Mouse (Mus musculus): ENCODE results near the gene Lbhd2.

The Lbhd2 gene

GRCm38 (mm10) chr12:111406622-111407021 is at the start of gene Lbhd2:
Gene Lbhd2 (plus strand): TSS chr12:111406809.
- TF ChIP-seq GATA4 (IDR thresholded peaks at IDR 0.05; ENCODE audit: insufficient replicate concordance, low read length) = no peak

GRCm38 (mm10) chr12:111360671-111361070 is 45.9 kb upstream of the Lbhd2 start:
- no peak for TF ChIP-seq GATA4 (IDR thresholded peaks at IDR 0.05; ENCODE audit: insufficient replicate concordance, low read length)

DNA sequence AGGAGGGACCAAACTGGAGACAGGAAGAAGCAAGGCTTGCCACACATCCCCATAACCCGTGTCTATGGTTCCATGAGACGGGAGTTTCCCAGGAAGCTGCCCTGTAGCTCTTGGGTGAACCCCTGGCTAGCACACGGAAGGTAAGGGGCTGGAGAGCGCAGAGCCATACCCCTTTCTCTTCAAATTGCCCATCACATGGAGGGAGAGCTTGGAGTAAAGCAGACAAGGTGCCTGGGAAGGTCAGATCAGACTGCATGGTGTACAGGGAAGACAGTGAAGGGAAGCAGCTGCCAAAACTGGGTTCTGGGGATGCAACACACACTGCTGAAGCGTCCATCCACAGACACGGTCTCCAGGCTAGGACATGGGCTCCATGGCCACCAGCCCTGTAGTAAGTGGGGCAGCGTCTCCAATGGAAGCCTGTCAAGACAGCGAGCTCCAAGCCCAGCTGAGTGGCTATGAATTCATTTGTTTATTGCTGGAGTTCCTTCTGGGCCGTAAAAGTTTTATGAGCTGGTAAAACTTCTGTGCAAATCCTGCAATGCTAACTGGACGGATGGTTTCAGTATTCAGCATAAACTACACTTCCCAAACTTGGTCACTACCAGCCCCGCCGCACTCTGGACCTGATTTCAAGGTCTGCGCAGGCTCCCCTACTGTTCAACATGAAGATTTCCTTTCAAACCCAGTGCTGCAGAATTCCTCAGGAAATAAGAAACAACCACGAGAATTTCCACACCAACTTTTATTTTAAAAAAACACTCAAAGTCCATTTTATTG is 45.1 kb upstream of the Lbhd2 start:
- no peak for TF ChIP-seq GATA4 (IDR thresholded peaks at IDR 0.05; ENCODE audit: insufficient replicate concordance, low read length)

DNA sequence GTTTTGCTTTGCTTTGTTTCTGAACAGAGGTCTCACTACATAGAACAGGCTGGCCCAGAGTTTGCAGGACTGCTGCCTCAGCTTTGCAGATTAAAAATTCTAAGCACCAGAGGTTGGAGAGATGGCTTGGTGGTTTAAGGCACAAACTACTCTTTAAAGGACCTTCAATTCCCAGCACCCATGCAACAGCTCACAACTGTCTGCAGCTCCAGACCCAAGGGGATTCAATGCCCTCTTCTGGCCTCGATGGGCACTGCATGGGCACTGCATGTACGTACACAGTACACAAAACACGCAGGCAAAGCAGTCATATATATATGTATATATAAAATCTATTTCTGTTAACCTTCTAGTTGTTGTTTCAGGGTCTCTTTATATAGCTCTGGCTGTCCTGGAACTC is 42.4 kb upstream of the Lbhd2 start:
- TF ChIP-seq GATA4 (IDR thresholded peaks at IDR 0.05; ENCODE audit: insufficient replicate concordance, low read length) = no peak

DNA sequence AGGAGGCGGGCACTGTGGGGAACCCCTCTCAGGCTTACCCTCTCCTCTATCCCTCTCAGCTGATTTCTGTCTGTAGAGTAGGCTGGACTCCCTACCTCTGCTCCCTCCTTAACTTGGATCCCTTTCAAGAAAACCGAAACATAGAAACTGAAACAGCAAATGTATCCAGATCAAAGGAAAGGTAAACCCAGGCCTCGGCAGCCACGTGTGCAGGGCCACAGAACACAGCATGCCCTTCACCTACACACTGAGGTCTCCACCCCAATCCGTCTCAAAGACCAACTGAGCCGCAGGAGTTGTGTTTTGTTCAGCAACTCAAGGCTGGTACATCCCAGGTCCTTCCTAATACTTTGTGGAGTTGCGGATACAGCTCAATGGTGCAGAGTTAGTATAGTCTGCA is 39.5 kb upstream of the Lbhd2 start:
- no peak for TF ChIP-seq GATA4 (IDR thresholded peaks at IDR 0.05; ENCODE audit: insufficient replicate concordance, low read length)

GRCm38 (mm10) chr12:111370249-111370648 is 36.4 kb upstream of the Lbhd2 start:
- no peak for TF ChIP-seq GATA4 (IDR thresholded peaks at IDR 0.05; ENCODE audit: insufficient replicate concordance, low read length)

- TF ChIP-seq GATA4 (IDR thresholded peaks at IDR 0.05; ENCODE audit: insufficient replicate concordance, low read length) = no peak
These were observed 34.7 kb upstream of the Lbhd2 start for GRCm38 (mm10) chr12:111371905-111372304.

DNA sequence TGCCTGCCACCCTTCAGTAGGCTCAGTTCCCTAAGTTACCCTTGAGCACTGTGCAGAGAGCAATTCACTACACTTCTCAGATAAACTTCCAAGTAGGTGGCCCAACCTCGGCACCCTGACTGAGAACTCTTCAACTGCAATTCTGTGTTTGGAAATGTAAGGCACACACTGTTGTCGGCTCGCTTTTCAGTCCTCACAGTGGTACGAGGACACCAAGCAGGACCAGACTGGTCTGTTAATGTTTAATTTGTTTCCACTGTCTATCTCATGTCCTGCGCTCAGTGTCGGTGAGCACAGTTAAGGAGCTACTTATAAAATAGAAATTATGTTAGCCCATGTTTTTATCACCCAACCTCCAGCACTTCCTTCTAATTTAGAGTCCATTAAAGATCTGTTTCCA is 33.2 kb upstream of the Lbhd2 start:
- no peak for TF ChIP-seq GATA4 (IDR thresholded peaks at IDR 0.05; ENCODE audit: insufficient replicate concordance, low read length)

DNA sequence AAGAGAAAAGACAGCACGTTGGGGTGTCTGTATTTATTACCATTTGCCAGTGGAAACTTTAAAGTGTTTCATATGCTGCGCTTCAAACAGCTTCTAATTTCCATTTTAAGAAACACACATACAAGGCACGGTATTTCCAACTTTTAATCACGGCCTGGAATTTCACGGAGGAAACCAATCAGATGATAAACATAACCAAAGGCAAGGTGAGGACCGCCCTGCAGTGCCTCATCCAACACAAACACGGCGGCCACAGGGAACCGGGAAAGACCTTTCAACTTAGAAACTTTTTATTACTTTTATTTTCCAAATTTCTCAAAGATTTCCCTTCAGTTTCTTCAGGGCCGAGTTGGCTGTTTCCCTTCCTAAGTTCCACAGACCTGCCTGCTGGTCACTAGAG is 31.9 kb upstream of the Lbhd2 start:
- TF ChIP-seq GATA4 (IDR thresholded peaks at IDR 0.05; ENCODE audit: insufficient replicate concordance, low read length) = no peak

DNA sequence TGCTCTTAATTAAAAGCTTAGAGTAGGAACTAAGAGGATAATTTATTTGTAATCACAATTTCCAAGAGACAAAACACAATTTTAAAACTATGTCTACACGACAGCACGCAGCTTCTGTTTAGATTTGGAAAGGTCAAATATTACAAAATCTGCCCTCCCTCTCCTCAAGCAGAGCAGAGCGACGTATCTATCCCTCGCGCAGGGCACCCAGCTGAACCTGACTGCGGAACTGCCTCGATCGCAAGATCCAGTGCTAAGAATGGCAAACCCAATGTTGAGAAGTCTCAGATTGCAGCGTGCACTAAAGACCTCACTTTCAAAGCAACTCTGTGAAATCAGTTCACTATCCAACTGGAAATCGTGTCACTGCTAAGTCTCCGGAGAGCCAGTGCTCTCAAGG is 31.1 kb upstream of the Lbhd2 start:
- TF ChIP-seq GATA4 (IDR thresholded peaks at IDR 0.05; ENCODE audit: insufficient replicate concordance, low read length) = no peak

DNA sequence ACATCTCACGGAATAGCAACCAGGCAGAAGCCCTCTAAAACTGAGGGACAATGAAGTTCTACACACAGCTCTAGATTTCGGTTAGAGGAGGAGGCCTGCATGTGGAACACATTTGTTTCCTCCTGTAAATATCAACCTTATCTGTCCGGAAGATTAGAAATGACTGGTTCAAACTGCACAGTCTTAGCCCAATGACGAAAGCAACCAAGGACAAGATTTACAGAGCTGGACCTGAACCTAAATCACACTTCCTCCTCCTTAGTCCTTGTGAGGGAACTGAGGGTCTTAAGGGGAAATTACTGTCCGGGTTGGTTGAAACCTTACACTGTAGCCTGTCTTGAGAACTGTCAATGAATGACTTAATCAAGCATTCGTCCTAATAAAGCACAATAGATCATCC is 30.6 kb upstream of the Lbhd2 start:
- TF ChIP-seq GATA4 (IDR thresholded peaks at IDR 0.05; ENCODE audit: insufficient replicate concordance, low read length) = peak; percentile 72

GRCm38 (mm10) chr12:111376826-111377331 is 29.7 kb upstream of the Lbhd2 start:
- TF ChIP-seq GATA4 (IDR thresholded peaks at IDR 0.05; ENCODE audit: insufficient replicate concordance, low read length) = peak; percentile 24; the same call in 1 of the 2 replicates

DNA sequence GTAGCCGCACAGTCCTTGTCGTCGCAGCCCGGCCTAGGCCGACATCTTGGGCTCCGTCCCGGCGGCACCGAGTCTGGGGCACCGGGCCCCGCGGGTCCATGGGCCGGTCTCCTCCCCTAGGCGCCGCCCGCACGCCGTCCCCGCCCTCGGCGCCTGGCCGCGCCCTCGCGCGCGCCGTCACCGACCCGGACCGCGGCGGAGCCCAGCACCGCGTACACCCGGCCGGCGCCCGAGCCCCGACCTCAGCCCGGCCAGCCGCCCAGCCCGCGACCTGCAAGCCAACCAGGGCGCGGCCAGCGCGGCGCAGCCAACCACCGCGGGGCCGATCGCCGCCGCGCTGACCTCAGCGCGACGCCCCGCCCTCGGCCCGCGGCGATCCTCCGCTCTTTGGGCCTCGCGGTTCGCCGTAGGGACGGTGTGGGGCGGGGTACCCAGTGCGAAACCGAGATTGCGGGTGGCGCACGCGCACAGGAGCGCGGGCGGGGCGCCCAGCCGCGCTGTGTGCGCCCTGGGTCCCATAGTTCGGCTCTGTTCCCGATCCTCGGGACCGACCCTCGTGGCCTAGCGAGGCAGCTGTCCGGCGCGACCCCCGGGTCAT is 29.1 kb upstream of the Lbhd2 start, which contains the start of gene Cdc42bpb:
TSS of gene Cdc42bpb (minus strand) at position 343 of the 598 bp plus-strand sequence.
- TF ChIP-seq GATA4 (IDR thresholded peaks at IDR 0.05; ENCODE audit: insufficient replicate concordance, low read length) = peak; percentile 95; the same call in 1 of the 2 replicates

DNA sequence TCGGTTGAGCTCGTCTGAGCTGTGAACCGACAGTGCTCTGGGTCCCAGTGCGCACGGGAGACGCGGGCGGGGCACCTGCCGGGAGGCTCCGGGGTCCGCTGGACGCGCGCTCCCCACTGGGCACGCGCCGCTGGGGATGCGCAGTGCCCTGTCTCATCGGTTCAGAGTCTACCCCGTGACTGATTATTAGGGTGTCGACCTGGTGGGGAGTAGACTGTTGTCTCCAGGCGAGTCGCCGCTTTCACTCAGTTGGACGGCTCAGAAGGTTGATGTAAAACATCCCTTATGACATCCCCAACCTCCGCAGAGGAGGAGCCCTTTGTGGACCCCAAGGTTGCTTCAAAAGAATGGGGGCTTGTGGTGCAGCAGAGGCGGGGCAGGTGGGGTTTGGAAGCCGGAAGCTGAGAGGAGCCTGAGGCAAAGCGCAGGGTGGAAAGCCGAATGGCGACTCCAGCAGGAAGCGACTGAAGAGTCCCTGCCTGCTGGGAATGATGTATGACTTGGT is 28.6 kb upstream of the Lbhd2 start:
- no peak for TF ChIP-seq GATA4 (IDR thresholded peaks at IDR 0.05; ENCODE audit: insufficient replicate concordance, low read length)

- no peak for TF ChIP-seq GATA4 (IDR thresholded peaks at IDR 0.05; ENCODE audit: insufficient replicate concordance, low read length)
These were observed 27.8 kb upstream of the Lbhd2 start for GRCm38 (mm10) chr12:111378812-111379211.

Data from liver, adult (tissue).